Mouse (Mus musculus): ENCODE results near the gene Fam189b. TPM values are rescaled to one million over a fixed set of nuclear protein-coding genes. Genes with fewer than 3 reads are reported as not detected.
A peak's percentile ranks its signal among the peaks of the same experiment; 100 is the strongest.

Gene Fam189b
- total RNA-seq, 2 experiments from 2014 or later: 27.2 to 34.1 TPM

GRCm38 (mm10) chr3:89165268-89165870 is 17.6 kb upstream of the Fam189b start:
- no peak for DNase-seq (ENCODE audit: low spot score in 2 of 2)

GRCm38 (mm10) chr3:89166945-89167344 is 16.0 kb upstream of the Fam189b start:
- DNase-seq (ENCODE audit: low spot score in 2 of 2): no peak

GRCm38 (mm10) chr3:89174844-89175243 is 8.1 kb upstream of the Fam189b start:
- DNase-seq (ENCODE audit: low spot score in 2 of 2): no peak

GRCm38 (mm10) chr3:89175544-89175943 is 7.4 kb upstream of the Fam189b start:
- no peak for DNase-seq (ENCODE audit: low spot score in 2 of 2)

GRCm38 (mm10) chr3:89176421-89176820 is 6.5 kb upstream of the Fam189b start:
- DNase-seq (ENCODE audit: low spot score in 2 of 2): no peak

- peak; percentile 57 to 76 for DNase-seq (ENCODE audit: low spot score in 2 of 2)
Observed at GRCm38 (mm10) chr3:89177242-89178106, 5.5 kb upstream of the Fam189b start, which contains the start of gene Scamp3. Scamp3 (plus strand) TSS chr3:89177473.

- DNase-seq (ENCODE audit: low spot score in 2 of 2): no peak
Observed at GRCm38 (mm10) chr3:89178107-89178385, 4.9 kb upstream of the Fam189b start.

GRCm38 (mm10) chr3:89179056-89179455 is 3.9 kb upstream of the Fam189b start:
- no peak for DNase-seq (ENCODE audit: low spot score in 2 of 2)

- no peak for DNase-seq (ENCODE audit: low spot score in 2 of 2)
Observed at GRCm38 (mm10) chr3:89181749-89182500, 1.0 kb upstream of the Fam189b start.

GRCm38 (mm10) chr3:89182531-89183057 is 349 bp upstream of the Fam189b start:
- no peak for DNase-seq (ENCODE audit: low spot score in 2 of 2)

GRCm38 (mm10) chr3:89183959-89184315 is 994 bp downstream of the Fam189b start:
- no peak for DNase-seq (ENCODE audit: low spot score in 2 of 2)

- DNase-seq (ENCODE audit: low spot score in 2 of 2): no peak
Observed at GRCm38 (mm10) chr3:89187197-89187596, 4.3 kb downstream of the Fam189b start.

- DNase-seq (ENCODE audit: low spot score in 2 of 2): no peak
Observed at GRCm38 (mm10) chr3:89187690-89188477, 4.9 kb downstream of the Fam189b start.

GRCm38 (mm10) chr3:89188478-89188875 is 5.5 kb downstream of the Fam189b start:
- DNase-seq (ENCODE audit: low spot score in 2 of 2): no peak

GRCm38 (mm10) chr3:89190436-89190835 is 7.5 kb downstream of the Fam189b start:
- DNase-seq (ENCODE audit: low spot score in 2 of 2): no peak

- no peak for DNase-seq (ENCODE audit: low spot score in 2 of 2)
Observed at GRCm38 (mm10) chr3:89193351-89193750, 10.4 kb downstream of the Fam189b start.

GRCm38 (mm10) chr3:89193853-89194252 is 10.9 kb downstream of the Fam189b start:
- DNase-seq (ENCODE audit: low spot score in 2 of 2): no peak

GRCm38 (mm10) chr3:89195979-89196877 is 13.3 kb downstream of the Fam189b start:
- DNase-seq (ENCODE audit: low spot score in 2 of 2): peak; percentile 63 to 85

GRCm38 (mm10) chr3:89199839-89200238 is 16.9 kb downstream of the Fam189b start:
- no peak for DNase-seq (ENCODE audit: low spot score in 2 of 2)
